Mouse (Mus musculus) lung, postnatal 0 days (tissue): ENCODE measurements around the gene Mink1. TPM values are rescaled to one million over a fixed set of nuclear protein-coding genes. Genes with fewer than 3 reads are reported as not detected.

Experiments
- ATAC-seq: fragments of 200-750 bp; cut with Nextera tagmentation; 2 replicates; pipeline ENCODE4 v1.8.0; 2017; ENCODE audit warnings: moderate library complexity
- DNase-seq: peaks from one replicate; pipeline ENCODE4 v3.0.0-alpha.2; 2016; ENCODE audit warnings: low spot score
- H3K27ac ChIP-seq: fragments of 300-500 bp; sonication (generic); 2 replicates; pipeline ENCODE4 v1.5.1; 2014; ENCODE audit warnings: antibody characterized with exemption, mild to moderate bottlenecking, low read length, mixed read lengths
- H3K27me3 ChIP-seq: fragments of 300-500 bp; sonication (generic); replicated peaks from 2 replicates; pipeline ENCODE4 v1.6.1; 2014; ENCODE audit warnings: low read length, mixed read lengths; ENCODE audit not compliant: insufficient read depth
- H3K36me3 ChIP-seq: fragments of 300-500 bp; sonication (generic); 2 replicates; pipeline ENCODE4 v1.6.1; 2014; ENCODE audit warnings: low read length, mixed read lengths; ENCODE audit not compliant: insufficient read depth
- H3K4me1 ChIP-seq: fragments of 300-500 bp; sonication (generic); 2 replicates; pipeline ENCODE4 v1.6.1; 2014; ENCODE audit warnings: antibody characterized with exemption, low read depth, low read length, mixed read lengths; ENCODE audit not compliant: insufficient read depth
- H3K4me2 ChIP-seq: fragments of 300-500 bp; sonication (generic); replicated peaks from 2 replicates; pipeline ENCODE4 v1.6.1; 2014; ENCODE audit warnings: low read depth, mild to moderate bottlenecking, low read length, moderate library complexity, mixed read lengths
- H3K4me3 ChIP-seq: fragments of 300-500 bp; sonication (generic); 2 replicates; pipeline ENCODE4 v1.5.1; 2014; ENCODE audit warnings: low read depth, low read length
- H3K9ac ChIP-seq: fragments of 300-500 bp; sonication (generic); replicated peaks from 2 replicates; pipeline ENCODE4 v1.6.1; 2014; ENCODE audit warnings: low read depth, mild to moderate bottlenecking
- H3K9me3 ChIP-seq: fragments of 300-500 bp; sonication (generic); 2 replicates; pipeline ENCODE4 v1.6.1; 2016; ENCODE audit warnings: low read length, mixed read lengths
- CTCF ChIP-seq: IDR thresholded peaks from 2 replicates; pipeline ENCODE4 v1.5.1; 2016; ENCODE audit warnings: antibody characterized with exemption, mild to moderate bottlenecking
- EP300 ChIP-seq: IDR thresholded peaks from 2 replicates; pipeline ENCODE4 v1.6.1; 2016; ENCODE audit warnings: antibody characterized with exemption, mild to moderate bottlenecking, control low read depth
- WGBS: fragments of 180-500 bp; shearing (Covaris S2); extraction: QIAGEN DNeasy Blood & Tissue Kit; methylation state at CpG from one replicate; pipeline ENCODE4 v1.1.7; 2014; 5-methylcytosine and 5-hydroxymethylcytosine counted together
- polyA plus RNA-seq: library from polyadenylated mRNA; unstranded; fragments of >200 nt; fragmentation: Nextera tagmentation; extraction: Ambion mirVana; gene quantifications from 2 replicates; pipeline ENCODE4 v1.2.1, GENCODE M21; 2015

Gene Mink1
- polyA plus RNA-seq, 1 experiment from 2014 or later, result 7.4 TPM

DNA sequence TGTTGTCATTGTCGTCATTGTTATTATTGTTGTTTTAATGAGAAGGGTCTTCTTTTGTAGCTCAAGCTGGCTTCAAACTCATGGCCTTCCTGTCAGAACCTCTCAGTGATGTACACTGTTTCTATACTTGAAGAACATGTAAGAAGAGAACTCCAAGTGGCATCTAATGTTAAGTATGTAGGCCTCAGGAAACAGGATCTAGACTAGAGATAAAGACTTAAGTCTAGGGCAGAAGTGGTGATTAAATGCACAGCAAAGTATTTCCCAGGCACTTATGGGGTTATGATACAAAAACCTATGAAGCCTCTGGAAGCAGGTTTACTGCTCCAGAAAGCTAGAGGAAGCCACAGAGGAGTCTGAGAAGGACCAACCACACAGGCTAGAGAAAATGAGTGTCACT is 75.6 kb downstream of the Mink1 start:
- peaks cover 7% of the 10 kb centered on the region; the same call in 1 of the 2 replicates for H3K4me1 ChIP-seq
- 87% methylated on average over 1 of the region's 1 CpGs for WGBS
- H3K4me2 ChIP-seq, result no peak overlapping the region
- H3K36me3 ChIP-seq, result 0 out of 2 replicates have a peak, but pooled peaks cover 4% of the 10 kb centered on the region
- DNase-seq (no peak), ATAC-seq (no peak)
- H3K4me3 ChIP-seq, result no peak overlapping the region
- H3K27me3 ChIP-seq, result no peaks in the 10 kb centered on the region
- no peak overlapping the region for H3K27ac ChIP-seq
- no peak for TF ChIP-seq EP300
- no peak for TF ChIP-seq CTCF
- no peaks in the 10 kb centered on the region for H3K9me3 ChIP-seq
- no peak overlapping the region for H3K9ac ChIP-seq

DNA sequence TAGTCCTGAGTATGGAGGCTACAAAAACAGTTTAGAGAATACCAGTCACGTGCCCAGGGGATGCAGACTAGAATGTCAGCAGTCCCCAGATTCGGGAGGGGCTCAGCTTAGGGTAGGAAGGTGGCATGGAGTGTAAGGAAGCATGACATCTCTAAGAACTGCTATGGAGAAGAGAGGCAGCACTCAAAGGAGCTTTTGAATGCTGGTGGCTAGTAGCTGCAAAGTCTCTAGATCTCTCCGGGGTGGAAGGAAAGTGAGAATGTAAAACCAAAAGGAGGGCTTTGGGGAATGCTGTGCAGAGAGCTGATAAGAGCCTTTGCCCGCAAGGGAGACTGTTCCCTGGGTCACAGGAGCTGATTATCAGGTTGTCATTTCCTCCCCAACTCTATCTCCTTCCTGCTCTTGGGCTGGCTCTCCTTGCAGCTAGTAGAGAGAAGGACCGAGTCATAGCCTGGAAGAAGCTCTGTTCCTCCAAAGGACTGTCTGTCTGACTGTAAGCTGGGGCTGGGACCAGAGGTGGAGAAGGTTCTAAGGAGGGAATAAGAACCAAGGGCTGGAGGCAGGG is 76.1 kb downstream of the Mink1 start, which contains the start of gene Gp1ba:
TSS of gene Gp1ba (plus strand) at position 409 of the 565 bp plus-strand sequence.
- 0 out of 2 replicates have a peak, but pooled peaks cover 4% of the 10 kb centered on the region for H3K36me3 ChIP-seq
- ATAC-seq, result no peak
- H3K27ac ChIP-seq, result no peak within 1 kb of the TSS
- no peak for DNase-seq
- WGBS, result 19% methylated on average over 5 of the region's 5 CpGs
- H3K27me3 ChIP-seq, result no peaks in the 10 kb centered on the region
- H3K4me3 ChIP-seq, result no peak within 1 kb of the TSS
- H3K9ac ChIP-seq, result no peak within 1 kb of the TSS
- H3K9me3 ChIP-seq, result no peaks in the 10 kb centered on the region
- peaks cover 7% of the 10 kb centered on the region; the same call in 1 of the 2 replicates for H3K4me1 ChIP-seq
- no peak for TF ChIP-seq EP300
- TF ChIP-seq CTCF, result no peak
- no peak within 1 kb of the TSS for H3K4me2 ChIP-seq

DNA sequence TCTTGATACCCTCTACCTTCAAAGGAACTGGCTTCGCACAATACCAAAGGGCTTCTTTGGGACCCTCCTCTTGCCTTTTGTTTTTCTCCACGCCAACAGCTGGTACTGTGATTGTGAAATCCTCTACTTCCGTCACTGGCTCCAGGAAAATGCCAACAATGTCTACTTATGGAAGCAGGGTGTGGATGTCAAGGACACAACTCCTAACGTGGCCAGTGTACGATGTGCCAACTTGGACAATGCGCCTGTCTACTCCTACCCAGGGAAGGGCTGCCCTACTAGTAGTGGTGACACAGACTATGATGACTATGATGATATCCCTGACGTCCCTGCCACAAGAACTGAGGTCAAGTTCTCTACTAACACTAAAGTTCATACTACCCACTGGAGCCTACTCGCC is 77.3 kb downstream of the Mink1 start:
- Histone ChIP-seq H3K27me3 (no peaks in the 10 kb centered on the region), H3K36me3 (peaks cover 11% of the 10 kb centered on the region; the same call in 1 of the 2 replicates), H3K9ac (no peak overlapping the region), H3K9me3 (no peaks in the 10 kb centered on the region), H3K27ac (no peak overlapping the region; the same call in 1 of the 2 replicates), H3K4me1 (peaks cover 7% of the 10 kb centered on the region; the same call in 1 of the 2 replicates), H3K4me3 (no peak overlapping the region), H3K4me2 (no peak overlapping the region)
- TF ChIP-seq CTCF (no peak), EP300 (peak; percentile 33; the same call in 1 of the 2 replicates)
- ATAC-seq, result peak; percentile 74
- DNase-seq, result peak; percentile 65
- 50% methylated on average over 8 of the region's 8 CpGs for WGBS

DNA sequence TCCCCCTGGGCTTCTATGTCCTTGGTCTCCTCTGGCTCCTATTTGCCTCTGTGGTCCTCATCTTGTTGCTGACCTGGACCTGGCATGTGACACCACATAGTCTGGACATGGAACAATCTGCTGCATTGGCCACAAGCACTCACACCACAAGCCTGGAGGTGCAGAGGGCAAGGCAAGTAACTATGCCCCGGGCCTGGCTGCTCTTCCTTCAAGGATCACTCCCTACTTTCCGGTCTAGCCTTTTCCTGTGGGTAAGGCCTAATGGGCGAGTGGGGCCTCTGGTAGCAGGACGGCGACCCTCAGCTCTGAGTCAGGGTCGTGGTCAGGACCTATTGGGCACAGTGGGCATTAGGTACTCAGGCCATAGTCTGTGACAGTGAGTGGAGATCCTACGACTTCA is 78.6 kb downstream of the Mink1 start:
- no peak overlapping the region for H3K4me2 ChIP-seq
- ATAC-seq (no peak), DNase-seq (no peak)
- no peak overlapping the region for H3K4me3 ChIP-seq
- no peak overlapping the region for H3K9ac ChIP-seq
- peaks cover 16% of the 10 kb centered on the region; the same call in 1 of the 2 replicates for H3K36me3 ChIP-seq
- TF ChIP-seq CTCF (no peak), EP300 (no peak)
- H3K4me1 ChIP-seq, result peaks cover 13% of the 10 kb centered on the region; the same call in 1 of the 2 replicates
- H3K27me3 ChIP-seq, result no peaks in the 10 kb centered on the region
- no peaks in the 10 kb centered on the region for H3K9me3 ChIP-seq
- 74% methylated on average over 7 of the region's 7 CpGs for WGBS
- no peak overlapping the region for H3K27ac ChIP-seq

DNA sequence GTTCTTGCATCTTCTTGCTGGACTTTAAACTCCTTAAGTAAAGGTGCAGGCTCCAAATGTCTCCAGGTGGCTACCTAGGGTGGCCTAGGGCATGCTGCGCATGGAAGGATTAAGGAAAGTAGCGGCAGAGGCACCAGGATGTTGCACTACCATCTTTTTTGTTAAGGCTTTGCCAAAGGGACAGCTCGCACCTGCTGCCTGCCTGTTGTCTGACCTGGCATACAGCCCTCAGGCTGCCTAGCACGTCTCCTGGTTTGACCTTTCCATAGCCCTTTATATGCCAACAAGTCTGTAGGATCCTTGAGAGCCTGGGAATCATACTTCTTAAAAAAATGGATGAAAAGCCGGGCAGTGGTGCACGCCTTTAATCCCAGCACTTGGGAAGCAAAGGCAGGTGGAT is 80.4 kb downstream of the Mink1 start:
- H3K27me3 ChIP-seq, result no peaks in the 10 kb centered on the region
- H3K4me3 ChIP-seq, result no peak overlapping the region
- peaks cover 16% of the 10 kb centered on the region; the same call in 1 of the 2 replicates for H3K4me1 ChIP-seq
- no peak for TF ChIP-seq CTCF
- TF ChIP-seq EP300, result no peak
- 90% methylated on average over 6 of the region's 6 CpGs for WGBS
- H3K9ac ChIP-seq, result no peak overlapping the region
- no peak overlapping the region for H3K27ac ChIP-seq
- no peaks in the 10 kb centered on the region for H3K9me3 ChIP-seq
- H3K36me3 ChIP-seq, result peaks cover 16% of the 10 kb centered on the region; the same call in 1 of the 2 replicates
- ATAC-seq (no peak), DNase-seq (no peak)
- H3K4me2 ChIP-seq, result no peak overlapping the region

DNA sequence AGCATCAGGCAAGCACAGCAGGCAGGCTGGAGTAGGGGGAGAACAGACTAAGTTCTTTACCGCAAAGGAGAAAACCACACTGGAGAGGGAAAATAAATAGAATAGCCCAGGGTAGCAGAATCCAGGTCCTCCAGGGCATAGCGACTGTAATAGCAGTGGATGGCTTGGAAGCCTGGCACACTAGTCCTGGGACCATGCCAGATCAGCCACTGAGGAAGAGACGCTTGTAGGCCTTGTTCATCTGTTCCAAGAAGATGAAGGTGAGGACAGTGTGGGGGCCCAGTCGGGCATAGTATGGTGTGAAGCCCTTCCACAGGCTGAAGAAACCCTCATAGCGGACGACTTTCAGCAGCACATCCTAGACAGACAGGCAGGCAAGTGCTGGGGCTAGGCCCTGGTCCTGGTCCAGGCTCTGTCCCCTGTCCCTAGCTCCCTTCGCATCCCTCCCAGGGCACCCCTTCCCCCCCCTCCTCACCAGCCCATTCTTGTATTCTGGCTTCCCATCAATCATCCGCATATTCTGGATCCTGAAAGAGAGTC is 82.0 kb downstream of the Mink1 start:
- ATAC-seq (no peak), DNase-seq (no peak)
- no peaks in the 10 kb centered on the region for H3K27me3 ChIP-seq
- TF ChIP-seq EP300 (no peak), CTCF (no peak)
- H3K4me2 ChIP-seq, result no peak overlapping the region
- H3K4me1 ChIP-seq, result peaks cover 20% of the 10 kb centered on the region; the same call in 1 of the 2 replicates
- H3K4me3 ChIP-seq, result no peak overlapping the region
- H3K36me3 ChIP-seq, result peaks cover 24% of the 10 kb centered on the region
- WGBS, result 92% methylated on average over 8 of the region's 8 CpGs
- no peak overlapping the region for H3K9ac ChIP-seq
- H3K27ac ChIP-seq, result no peak overlapping the region
- no peaks in the 10 kb centered on the region for H3K9me3 ChIP-seq
